Mouse (Mus musculus): ENCODE results near the gene Eif5b. TPM values are rescaled to one million over a fixed set of nuclear protein-coding genes. Genes with fewer than 3 reads are reported as not detected.
"Not testable (repeated sequence)": the region's sequence is repeated elsewhere in the genome, so short reads cannot be mapped to it uniquely, and the experiment has no call there.

The Eif5b gene
- polyA plus RNA-seq, 1 experiment: 46.4 TPM

- no peak overlapping the region for H3K27ac ChIP-seq (ENCODE audit: control insufficient read depth, insufficient read depth, low read depth, low read length)
- no peaks in the 10 kb centered on the region for H3K27me3 ChIP-seq (ENCODE audit: control insufficient read depth, insufficient read depth, low read length)
- TF ChIP-seq POLR2A (IDR thresholded peaks at IDR 0.05; ENCODE audit: control insufficient read depth, low read depth, low read length): no peak
- TF ChIP-seq CTCF (IDR thresholded peaks at IDR 0.05; ENCODE audit: control insufficient read depth, insufficient read depth, insufficient replicate concordance, low read depth, low read length): no peak
- no peaks in the 10 kb centered on the region for H3K4me1 ChIP-seq (ENCODE audit: control insufficient read depth, insufficient read depth, low read length)
- no peak overlapping the region for H3K4me3 ChIP-seq (ENCODE audit: control insufficient read depth, low read depth, low read length)
- no peaks in the 10 kb centered on the region for H3K36me3 ChIP-seq (ENCODE audit: control insufficient read depth, insufficient read depth, low read length)
Observed at GRCm38 (mm10) chr1:37959486-37959885, 38.3 kb upstream of the Eif5b start.

- 0 out of 2 replicates have a peak, but pooled peaks cover 2% of the 10 kb centered on the region for H3K4me1 ChIP-seq (ENCODE audit: control insufficient read depth, insufficient read depth, low read length)
Observed at GRCm38 (mm10) chr1:37965571-37965970, 32.2 kb upstream of the Eif5b start.

GRCm38 (mm10) chr1:37968746-37969145, 29.1 kb upstream of the Eif5b start:
- H3K36me3 ChIP-seq (ENCODE audit: control insufficient read depth, insufficient read depth, low read length): no peaks in the 10 kb centered on the region
- TF ChIP-seq POLR2A (IDR thresholded peaks at IDR 0.05; ENCODE audit: control insufficient read depth, low read depth, low read length) (no peak), CTCF (IDR thresholded peaks at IDR 0.05; ENCODE audit: control insufficient read depth, insufficient read depth, insufficient replicate concordance, low read depth, low read length) (no peak)

More at GRCm38 (mm10) chr1:37965571-37965970, 32.2 kb upstream of the Eif5b start:
- Histone ChIP-seq H3K27me3 (ENCODE audit: control insufficient read depth, insufficient read depth, low read length) (no peaks in the 10 kb centered on the region), H3K36me3 (ENCODE audit: control insufficient read depth, insufficient read depth, low read length) (no peaks in the 10 kb centered on the region), H3K27ac (ENCODE audit: control insufficient read depth, insufficient read depth, low read depth, low read length) (no peak overlapping the region), H3K4me3 (ENCODE audit: control insufficient read depth, low read depth, low read length) (no peak overlapping the region)
- TF ChIP-seq CTCF (IDR thresholded peaks at IDR 0.05; ENCODE audit: control insufficient read depth, insufficient read depth, insufficient replicate concordance, low read depth, low read length): no peak
- no peak for TF ChIP-seq POLR2A (IDR thresholded peaks at IDR 0.05; ENCODE audit: control insufficient read depth, low read depth, low read length)

GRCm38 (mm10) chr1:37971520-37971919, 26.3 kb upstream of the Eif5b start:
- H3K27me3 ChIP-seq (ENCODE audit: control insufficient read depth, insufficient read depth, low read length): no peaks in the 10 kb centered on the region

More at GRCm38 (mm10) chr1:37968746-37969145, 29.1 kb upstream of the Eif5b start:
- Histone ChIP-seq H3K4me3 (ENCODE audit: control insufficient read depth, low read depth, low read length) (no peak overlapping the region), H3K27me3 (ENCODE audit: control insufficient read depth, insufficient read depth, low read length) (no peaks in the 10 kb centered on the region), H3K4me1 (ENCODE audit: control insufficient read depth, insufficient read depth, low read length) (0 out of 2 replicates have a peak, but pooled peaks cover 2% of the 10 kb centered on the region), H3K27ac (ENCODE audit: control insufficient read depth, insufficient read depth, low read depth, low read length) (no peak overlapping the region)

GRCm38 (mm10) chr1:37976666-37977065, 21.1 kb upstream of the Eif5b start:
- not testable (repeated sequence) for H3K27ac ChIP-seq (ENCODE audit: control insufficient read depth, insufficient read depth, low read depth, low read length); H3K36me3 ChIP-seq (ENCODE audit: control insufficient read depth, insufficient read depth, low read length); H3K4me1 ChIP-seq (ENCODE audit: control insufficient read depth, insufficient read depth, low read length); H3K4me3 ChIP-seq (ENCODE audit: control insufficient read depth, low read depth, low read length); H3K27me3 ChIP-seq (ENCODE audit: control insufficient read depth, insufficient read depth, low read length)

More at GRCm38 (mm10) chr1:37971520-37971919, 26.3 kb upstream of the Eif5b start:
- no peak overlapping the region for H3K4me3 ChIP-seq (ENCODE audit: control insufficient read depth, low read depth, low read length)
- no peaks in the 10 kb centered on the region for H3K36me3 ChIP-seq (ENCODE audit: control insufficient read depth, insufficient read depth, low read length)
- no peak for TF ChIP-seq POLR2A (IDR thresholded peaks at IDR 0.05; ENCODE audit: control insufficient read depth, low read depth, low read length)
- no peak for TF ChIP-seq CTCF (IDR thresholded peaks at IDR 0.05; ENCODE audit: control insufficient read depth, insufficient read depth, insufficient replicate concordance, low read depth, low read length)
- no peaks in the 10 kb centered on the region for H3K4me1 ChIP-seq (ENCODE audit: control insufficient read depth, insufficient read depth, low read length)
- no peak overlapping the region for H3K27ac ChIP-seq (ENCODE audit: control insufficient read depth, insufficient read depth, low read depth, low read length)

GRCm38 (mm10) chr1:37977303-37977702, 20.5 kb upstream of the Eif5b start:
- no peaks in the 10 kb centered on the region for H3K4me1 ChIP-seq (ENCODE audit: control insufficient read depth, insufficient read depth, low read length)
- no peak for TF ChIP-seq POLR2A (IDR thresholded peaks at IDR 0.05; ENCODE audit: control insufficient read depth, low read depth, low read length)
- TF ChIP-seq CTCF (IDR thresholded peaks at IDR 0.05; ENCODE audit: control insufficient read depth, insufficient read depth, insufficient replicate concordance, low read depth, low read length): no peak

GRCm38 (mm10) chr1:37984326-37984725, 13.5 kb upstream of the Eif5b start:
- peaks cover 2% of the 10 kb centered on the region for H3K36me3 ChIP-seq (ENCODE audit: control insufficient read depth, insufficient read depth, low read length)
- no peaks in the 10 kb centered on the region for H3K4me1 ChIP-seq (ENCODE audit: control insufficient read depth, insufficient read depth, low read length)
- no peaks in the 10 kb centered on the region for H3K27me3 ChIP-seq (ENCODE audit: control insufficient read depth, insufficient read depth, low read length)
- H3K4me3 ChIP-seq (ENCODE audit: control insufficient read depth, low read depth, low read length): no peak overlapping the region
- no peak overlapping the region for H3K27ac ChIP-seq (ENCODE audit: control insufficient read depth, insufficient read depth, low read depth, low read length)
- TF ChIP-seq CTCF (IDR thresholded peaks at IDR 0.05; ENCODE audit: control insufficient read depth, insufficient read depth, insufficient replicate concordance, low read depth, low read length): no peak
- no peak for TF ChIP-seq POLR2A (IDR thresholded peaks at IDR 0.05; ENCODE audit: control insufficient read depth, low read depth, low read length)

More at GRCm38 (mm10) chr1:37977303-37977702, 20.5 kb upstream of the Eif5b start:
- Histone ChIP-seq H3K36me3 (ENCODE audit: control insufficient read depth, insufficient read depth, low read length) (no peaks in the 10 kb centered on the region), H3K27ac (ENCODE audit: control insufficient read depth, insufficient read depth, low read depth, low read length) (no peak overlapping the region), H3K27me3 (ENCODE audit: control insufficient read depth, insufficient read depth, low read length) (no peaks in the 10 kb centered on the region), H3K4me3 (ENCODE audit: control insufficient read depth, low read depth, low read length) (no peak overlapping the region)

Measured in testis, adult 2 months (tissue).